Mouse (Mus musculus) 416B (cell line): Measurements from ENCODE around the gene Stxbp6.

ENCODE experiments used
- DNase-seq: peaks from one replicate; pipeline ENCODE4 v3.0.0; 2011; ENCODE audit warnings: low read depth

Gene Stxbp6

DNA sequence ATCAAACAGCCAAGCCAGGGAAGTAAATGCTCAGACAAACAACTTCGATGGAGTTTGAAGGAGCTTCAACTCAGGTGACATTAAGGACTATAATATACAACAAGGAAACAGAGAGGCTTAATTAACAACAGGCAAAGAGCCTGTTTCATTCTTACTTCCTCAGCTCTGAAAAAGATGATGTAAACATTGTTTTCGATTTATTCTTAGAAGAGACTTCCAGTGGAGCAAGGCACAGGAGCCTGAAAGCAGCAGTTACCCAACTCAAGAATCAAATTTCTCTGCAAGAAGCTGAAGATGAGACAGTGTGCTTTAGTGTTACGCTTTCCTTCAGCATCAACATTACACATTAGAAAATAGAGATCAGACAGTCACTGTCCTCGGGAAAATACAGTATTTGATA is 160.7 kb downstream of the Stxbp6 start:
- DNase-seq = no peak

DNA sequence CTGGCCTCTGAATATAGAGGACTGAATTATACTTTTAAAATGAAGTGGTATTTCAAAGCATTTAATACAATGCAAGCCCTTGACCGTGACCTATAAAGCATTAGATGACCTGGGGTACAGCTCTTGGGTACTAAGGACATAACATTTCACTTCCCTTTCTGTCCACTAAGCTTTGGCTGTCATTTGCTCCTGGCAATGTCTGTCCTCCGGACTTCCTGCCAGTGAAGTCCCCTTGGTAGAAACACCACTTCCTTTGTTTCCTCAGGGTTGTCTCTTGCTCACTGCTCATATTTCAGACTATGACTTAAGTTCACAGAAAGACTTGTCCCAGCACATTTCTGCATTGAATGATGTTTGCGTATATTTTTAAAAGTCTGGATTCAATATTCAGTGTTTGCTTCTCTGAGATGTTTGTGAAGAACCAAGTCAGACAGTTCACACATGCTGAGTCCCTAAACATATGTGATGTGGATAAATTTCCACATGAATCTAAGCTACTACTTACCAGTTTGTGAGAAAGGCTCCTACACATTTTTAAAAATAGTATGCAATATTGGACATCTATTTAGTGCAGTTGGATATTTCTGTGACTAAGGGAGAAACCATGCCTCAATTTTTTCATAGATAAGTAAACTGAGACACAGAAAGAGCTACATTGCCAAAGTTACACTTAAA is 166.3 kb downstream of the Stxbp6 start:
- DNase-seq = peak; percentile 80

DNA sequence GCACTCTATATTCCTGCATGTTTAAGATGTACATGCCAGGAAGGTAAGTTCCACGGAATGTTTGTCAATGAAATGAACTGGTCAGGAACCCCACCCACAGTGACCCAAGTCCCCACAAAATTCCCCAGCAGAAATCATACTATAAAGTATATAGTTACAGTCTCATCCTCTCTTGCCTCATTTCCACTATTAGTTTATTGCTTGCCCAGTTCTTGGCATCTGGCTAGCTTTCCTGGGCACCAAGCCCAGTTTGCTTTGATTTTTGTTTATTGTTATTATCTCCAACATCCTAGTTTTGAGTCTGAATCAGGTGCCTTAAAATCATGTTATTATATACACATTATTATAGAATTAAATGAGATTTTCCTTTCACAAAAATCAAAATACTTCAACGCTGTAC is 168.5 kb downstream of the Stxbp6 start:
- no peak for DNase-seq

DNA sequence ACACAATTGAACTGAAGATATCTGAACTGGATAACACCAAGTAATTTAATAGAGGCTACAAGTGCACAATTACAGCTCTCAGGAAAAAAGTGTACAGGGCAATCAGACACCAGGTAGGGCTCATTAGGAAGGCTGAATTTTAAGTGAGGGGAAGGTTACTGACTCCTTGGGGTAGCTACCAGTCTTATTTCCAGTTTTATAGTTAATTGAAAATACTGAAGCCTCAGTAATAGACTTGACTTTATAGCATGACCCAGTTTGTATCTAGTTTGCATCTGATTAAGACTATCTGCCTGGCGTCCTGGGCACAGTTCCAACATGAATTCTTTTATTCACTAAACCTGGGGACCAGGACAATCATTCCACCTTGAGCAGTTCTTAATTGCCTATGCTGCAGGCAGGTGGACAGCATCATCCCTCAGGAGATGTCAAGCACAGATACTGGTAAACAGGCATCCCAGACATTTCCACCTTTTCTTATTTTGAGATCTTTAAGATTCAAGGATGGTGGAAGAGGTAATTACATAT is 171.2 kb downstream of the Stxbp6 start:
- DNase-seq = no peak

DNA sequence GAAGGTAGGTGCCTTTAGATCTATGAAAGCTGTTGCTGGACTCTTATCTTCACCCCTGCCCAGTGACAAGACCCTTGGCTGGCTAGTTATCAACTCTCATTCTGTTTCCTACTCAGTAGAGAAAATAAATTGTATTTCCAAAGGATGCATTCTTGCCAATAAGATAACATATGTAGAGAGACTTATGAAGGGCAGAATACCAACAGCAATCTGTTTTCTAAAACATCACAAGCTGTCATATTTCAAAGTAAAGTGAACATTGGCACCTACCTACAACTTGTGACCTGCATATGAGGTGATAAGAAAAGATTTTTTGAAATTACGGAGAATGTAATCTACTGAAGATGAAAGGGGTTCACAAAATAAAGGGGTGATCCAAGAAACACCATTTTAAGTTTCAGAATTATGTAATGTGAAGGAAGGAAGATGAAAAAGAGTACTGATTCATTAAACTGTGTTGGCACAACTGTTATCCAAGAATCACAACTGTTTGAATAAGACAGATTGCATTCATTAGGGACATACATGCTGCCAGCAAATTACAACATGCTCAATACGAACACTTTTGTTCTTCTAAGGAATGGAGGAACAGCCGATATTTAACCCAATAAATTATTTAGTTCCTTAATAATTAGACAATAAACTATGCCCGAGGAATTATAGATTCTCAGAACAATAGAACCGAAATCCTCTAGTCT is 175.2 kb downstream of the Stxbp6 start:
- DNase-seq = no peak

DNA sequence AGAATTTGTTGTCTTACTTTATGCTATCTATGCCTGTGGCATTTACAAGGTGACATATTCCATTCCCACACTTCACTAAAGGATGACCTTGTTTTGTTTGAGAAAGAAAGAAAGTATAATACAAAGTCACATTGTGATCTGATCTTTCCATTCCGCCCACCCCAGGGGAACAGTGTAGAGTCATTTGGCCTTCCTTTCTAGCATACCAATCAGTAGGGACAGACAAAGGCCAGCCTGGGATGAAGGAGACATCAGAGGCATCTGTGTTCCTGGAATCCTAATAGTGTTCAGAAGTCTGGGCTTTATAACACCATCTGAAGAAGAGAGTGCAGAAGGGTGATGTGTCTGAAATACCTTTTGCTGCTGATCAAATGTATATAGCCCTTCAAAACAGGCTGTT is 178.0 kb downstream of the Stxbp6 start:
- no peak for DNase-seq

DNA sequence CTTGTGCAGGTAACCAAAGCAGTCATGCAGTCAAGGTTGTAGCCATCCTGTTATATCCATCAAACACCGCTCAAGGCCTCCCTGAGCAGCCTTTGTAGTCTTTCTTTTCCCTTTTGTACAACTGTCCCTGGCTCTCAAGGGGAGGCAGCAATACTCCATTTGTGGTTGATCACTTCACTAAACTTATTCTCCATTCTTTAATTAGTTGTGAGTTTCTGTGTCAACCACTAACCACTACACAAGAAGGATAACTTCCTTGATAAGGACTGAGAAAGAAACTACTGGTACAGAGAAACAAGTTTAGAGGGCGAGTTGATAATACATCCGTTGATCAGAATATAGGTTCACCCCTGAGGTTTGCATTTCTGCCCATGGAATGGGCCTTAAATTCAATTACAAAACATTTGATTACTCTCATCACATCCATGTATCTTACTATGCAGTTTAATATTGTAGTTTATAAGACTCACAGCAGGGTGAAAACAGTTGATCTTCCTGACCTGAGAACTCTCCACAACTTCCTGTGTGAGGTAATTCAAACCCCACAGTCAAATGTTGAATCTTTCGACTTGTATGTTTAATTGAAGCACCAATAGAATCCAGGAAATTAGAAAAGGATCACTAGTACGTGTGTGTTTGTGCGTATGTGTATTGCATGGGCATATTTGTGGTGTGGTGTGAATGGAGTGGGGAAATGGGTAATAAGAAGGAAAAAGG is 184.7 kb downstream of the Stxbp6 start:
- DNase-seq = peak; percentile 59

DNA sequence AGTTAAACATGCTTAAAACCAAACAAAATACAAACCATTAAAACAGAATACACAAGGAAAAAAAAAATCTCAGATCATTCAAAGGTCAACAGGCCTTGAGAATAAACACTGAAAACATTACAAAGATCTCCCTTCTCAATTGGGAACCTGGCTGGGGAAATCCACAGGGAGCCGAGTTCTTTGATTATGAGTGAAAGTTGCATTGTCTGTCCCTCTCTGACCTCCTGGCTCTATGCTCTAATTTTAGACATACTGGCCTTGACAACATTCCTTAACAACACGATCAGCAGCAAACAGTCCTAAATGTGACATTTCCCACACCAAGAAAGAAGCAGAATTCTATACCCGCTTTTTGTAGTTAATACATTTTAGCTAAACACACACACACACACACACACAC is 187.7 kb downstream of the Stxbp6 start:
- DNase-seq = no peak

DNA sequence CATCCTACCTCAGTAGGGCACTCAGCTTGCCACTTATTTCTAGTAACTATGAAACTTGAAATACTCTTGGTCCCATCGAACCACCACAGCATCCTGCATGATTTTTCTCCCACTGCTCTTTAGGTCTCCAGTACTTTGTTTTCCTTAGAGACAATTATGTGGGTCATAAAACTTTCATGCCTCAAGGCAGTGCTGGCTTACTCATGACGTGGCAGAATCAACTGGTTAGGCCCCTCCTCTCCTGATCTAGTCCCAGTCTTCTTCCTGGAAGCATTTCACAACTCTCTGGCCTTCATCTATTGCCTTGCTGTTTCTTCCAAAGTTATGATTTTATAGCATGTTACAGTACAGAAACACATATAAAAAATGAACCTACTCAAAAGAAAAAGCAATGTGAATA is 201.8 kb downstream of the Stxbp6 start:
- no peak for DNase-seq

DNA sequence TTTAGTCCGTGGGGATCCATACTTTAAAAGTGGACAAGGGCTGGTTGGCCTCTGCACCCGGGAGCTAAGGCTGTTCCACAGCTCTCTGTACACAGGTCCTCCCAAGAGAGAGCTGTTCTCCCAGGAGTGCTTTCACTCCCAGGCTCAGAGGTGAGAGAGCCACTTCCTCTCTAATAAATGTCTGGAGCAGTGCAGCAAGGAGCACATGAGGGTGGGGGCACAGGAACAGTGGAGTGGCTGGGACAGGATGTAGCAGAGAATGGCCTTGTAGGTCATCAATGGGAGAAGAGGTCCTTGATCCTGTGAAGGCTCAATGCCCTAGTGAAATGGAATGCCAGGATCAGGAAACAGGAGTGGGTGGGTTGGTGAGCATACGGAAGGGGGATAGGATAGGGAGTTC is 209.1 kb downstream of the Stxbp6 start:
- no peak for DNase-seq

DNA sequence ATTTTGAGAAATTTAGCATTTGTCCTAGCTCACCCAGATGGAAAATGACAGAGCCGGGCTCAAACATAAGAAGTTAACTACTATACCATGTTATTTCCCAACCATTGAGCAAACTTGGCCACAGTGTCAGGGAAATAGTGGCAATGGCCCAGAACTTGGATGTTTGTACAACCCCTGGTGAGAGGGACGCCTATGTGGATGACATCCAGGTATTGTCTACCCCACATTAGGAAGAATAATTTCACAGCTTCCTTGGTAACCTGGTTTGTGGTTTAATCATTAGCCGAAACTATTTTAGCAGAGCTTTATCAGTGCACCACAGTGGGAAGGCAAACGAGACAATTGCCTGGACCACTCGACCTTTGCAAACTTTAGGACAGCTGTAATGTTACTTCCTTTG is 215.1 kb downstream of the Stxbp6 start:
- DNase-seq = no peak

DNA sequence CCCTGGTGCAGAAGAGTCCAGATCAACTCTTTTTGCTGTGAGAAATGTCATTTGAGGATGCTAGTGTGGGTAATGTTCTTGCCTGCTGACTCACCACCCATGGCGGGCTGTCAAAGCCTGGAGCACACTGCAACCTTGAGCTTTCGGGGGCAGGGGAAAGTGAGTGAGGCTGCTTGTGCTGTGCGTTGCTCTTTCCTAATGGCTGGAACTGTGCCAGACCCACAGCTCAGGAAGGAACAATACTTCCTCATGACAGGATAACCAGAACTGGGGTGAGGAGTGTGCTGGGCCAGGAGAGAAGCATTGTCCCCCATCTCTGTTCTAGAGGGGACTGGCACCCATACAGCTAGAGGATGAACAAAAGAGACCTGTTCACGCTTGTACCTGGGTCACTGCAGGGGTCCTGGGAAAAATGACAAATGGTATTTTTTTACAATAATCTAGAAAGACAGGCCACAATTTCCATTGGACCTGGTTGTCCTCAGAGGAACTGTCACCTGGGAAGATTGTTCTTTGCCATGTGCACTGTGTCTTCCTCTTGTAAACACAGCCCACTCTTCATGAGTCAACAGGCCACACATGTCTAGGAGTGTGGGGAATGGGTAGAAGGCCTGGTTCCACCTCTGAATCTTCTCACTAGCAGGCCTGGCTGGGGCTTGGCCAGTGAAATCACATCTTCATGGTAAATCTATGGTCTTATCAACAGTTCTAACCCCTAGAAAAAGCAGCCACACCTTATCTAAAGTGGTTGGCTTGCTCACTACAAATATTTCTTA is 216.2 kb downstream of the Stxbp6 start:
- peak; percentile 98 for DNase-seq

DNA sequence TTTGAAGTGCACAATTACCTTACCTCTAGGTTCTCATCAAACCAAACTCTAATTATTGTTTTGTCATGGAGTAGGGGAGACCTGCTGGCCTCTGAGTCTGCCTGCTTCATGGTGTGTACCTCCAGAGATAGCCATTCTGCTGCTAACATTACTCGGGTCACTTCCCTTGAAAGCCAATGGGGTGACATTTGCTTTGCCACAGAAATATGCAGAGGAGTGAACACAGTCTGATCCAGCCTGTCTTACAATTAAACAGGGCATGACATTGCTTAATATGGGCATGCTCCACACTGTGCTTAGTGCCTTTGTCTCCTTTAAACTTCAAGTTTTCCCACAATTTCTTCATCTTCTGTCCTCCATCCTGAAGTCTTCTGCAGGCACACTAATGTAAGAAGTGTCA is 222.5 kb downstream of the Stxbp6 start:
- no peak for DNase-seq

DNA sequence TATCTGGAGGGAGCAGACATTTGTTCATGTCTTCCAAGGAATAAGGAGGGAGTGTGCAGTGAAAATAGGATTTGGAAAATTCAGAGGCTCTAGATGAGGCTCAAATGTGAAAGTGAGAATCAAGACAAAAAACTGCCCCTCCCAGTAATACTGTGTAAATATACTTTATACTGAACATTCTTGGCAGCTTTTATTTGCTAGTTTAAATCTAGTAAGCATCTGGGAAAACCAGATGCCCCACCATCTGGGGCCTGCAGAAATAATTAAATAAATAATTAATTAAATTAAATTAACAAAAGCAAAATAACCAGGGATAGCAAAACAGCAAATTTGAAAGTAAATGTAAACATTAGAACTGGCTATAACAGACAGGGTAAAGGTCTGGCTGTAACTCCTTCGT is 224.0 kb downstream of the Stxbp6 start:
- DNase-seq = no peak

DNA sequence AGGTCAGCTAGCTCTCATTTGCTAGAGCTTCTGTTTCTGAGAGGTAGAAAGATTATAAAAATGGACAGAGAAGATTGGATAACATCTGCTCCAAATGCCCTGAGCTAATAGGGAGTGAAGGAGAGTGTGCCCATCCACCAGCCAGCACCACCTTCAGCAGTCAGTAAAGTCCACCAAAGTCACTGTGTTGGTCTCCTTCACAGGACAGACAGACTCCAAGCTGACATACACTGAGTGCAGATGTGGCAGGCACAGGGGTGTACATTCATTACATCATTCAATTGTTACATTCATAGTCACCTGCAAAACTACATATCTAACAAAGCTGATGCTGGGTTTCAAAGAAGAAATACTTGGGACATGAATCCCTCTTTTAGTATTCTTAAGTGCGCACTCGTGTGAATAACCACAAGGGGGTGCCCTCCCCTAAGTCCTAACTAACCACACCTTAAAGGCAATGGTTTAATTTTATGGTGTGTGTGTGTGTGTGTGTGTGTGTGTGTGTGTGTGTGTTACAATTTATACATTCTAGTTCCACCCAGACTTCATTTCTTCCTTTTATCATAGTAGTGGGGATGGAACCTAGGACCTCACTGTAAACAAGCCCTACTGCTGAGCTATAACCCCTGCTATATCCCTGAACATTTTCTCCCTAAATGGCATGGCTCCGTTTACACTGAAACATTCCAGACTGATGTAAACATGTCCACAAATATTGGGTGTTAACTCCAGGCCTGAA is 225.9 kb downstream of the Stxbp6 start:
- peak; percentile 82 for DNase-seq

DNA sequence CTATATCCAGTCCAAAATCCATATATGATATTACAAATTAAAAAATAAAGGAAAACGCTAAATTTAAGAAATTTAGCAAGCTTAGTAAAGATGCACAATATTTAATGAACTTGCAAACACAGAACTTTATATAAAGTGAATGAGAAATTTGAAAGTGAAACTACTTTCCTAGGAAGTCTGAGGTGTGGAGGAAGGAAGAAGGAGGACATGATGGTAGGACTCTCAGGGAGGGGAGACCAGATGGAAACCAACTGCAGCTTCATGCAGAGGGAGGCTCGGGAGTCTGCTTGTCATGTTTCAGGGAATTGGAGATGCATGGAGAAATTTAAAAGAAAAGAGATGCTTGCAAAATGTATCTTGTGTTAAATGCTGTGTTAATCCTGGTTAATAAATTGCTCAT is 233.9 kb downstream of the Stxbp6 start:
- DNase-seq = no peak

DNA sequence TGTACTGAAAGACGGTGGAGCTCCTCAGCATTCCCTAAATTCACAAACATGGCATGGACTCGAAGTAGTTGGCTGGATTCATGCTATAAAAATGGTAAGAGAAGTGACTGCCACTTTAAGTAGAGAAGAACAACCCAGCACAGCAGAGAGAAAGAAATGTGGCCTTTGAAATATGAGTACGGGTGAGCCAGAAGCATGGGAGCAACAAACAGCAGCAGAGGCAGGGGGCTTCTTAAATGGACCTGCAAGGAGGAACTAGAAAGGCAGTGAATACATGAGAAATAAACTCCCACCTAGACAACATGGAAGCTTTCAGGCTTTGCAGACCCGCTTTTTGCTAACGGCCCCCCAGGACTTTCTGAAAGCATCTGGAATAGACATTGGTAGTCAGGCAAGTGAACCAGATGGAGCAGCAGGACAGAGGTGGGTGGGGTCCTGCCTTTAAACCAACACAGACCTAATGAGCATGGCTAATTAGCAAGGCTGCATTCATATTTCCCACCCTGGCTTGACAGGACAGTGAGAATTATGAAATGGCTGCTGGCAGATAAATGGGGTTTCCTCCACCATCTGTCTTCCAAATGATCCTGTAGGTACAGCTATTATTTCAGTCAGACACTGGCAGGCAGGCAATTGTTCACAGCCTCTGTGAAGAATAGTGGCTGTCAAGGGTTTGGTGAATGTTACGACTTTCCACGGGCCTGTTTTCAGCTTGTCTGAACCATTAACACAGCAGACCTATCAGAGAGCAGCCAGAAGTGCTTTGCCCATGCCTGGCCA is 234.7 kb downstream of the Stxbp6 start:
- no peak for DNase-seq

DNA sequence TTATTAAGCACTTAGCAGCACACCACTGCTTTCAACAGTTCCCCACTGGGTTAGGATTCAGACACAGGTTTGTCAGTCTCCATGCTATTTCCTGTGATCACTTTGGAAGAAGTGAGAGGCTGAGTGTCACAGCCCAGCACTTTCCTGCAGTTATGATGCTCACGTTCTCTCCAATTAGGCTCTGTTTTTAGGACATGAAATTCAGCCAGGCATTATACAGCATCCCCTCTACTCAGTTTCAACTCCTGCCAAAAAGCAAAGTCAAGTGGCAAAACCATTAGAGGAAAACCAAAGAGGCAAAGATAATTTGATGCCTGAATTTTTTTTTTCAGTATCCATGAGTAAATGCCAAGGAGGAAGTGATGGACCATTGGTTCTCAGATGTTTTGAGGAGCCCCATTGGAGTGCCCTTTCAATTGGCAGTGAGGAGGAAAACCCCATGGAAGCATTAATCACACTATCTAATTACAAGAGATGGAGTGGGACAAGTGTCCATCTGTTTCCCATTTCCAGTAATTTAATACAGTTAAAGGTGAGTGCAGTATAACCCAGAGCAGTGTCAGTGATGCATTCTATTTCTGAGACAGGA is 238.5 kb downstream of the Stxbp6 start:
- DNase-seq = no peak

DNA sequence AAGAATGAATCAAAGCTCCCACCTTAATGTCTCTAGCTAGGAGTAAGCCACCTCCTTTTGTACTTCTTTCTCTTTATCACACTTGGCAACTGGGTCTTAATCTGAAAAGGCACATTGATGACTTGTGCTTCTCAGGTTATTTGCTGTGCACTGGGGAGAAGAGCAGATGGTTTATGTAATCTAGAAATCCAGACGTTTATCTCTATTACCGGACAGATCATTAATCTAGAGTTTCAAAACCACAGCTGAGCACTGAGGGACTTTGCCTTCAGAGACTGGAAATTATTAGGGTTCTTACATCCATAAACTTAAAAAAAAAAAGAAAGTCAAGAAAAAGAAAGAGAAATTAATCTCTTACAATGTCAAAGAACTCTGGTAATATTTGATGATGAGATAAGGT is 262.6 kb downstream of the Stxbp6 start:
- DNase-seq = no peak

DNA sequence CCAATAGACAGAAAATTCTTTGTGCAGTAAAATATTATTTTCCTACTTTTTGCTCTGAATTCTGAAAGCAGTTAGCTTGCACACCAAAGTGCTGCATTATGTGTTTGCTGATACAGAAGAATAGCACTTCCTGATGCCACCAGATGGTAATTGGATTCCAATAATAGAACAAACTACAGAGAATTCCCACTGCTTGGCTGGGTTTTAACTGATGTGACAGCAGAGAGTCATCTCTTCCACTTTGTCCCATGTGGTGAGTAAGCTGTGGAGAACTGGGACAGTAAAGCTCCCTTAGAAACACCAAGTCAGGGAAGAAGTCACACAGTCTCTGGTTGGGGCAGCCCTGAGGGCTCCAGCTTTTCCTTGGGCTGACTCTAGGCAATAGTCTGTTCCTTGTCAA is 270.3 kb downstream of the Stxbp6 start:
- no peak for DNase-seq
